Mouse (Mus musculus) kidney, adult 2 months (tissue): Measurements from ENCODE around the gene Plekho2.

ENCODE experiments used
- CTCF ChIP-seq: fragments of 200-500 bp; conservative IDR thresholded peaks from 2 replicates; pipeline ENCODE4 v1.5.1; 2011; ENCODE audit warnings: low read depth, mild to moderate bottlenecking, control low read depth, low read length, moderate library complexity, mixed read lengths; ENCODE audit not compliant: insufficient read depth, insufficient read length
- POLR2A ChIP-seq: fragments of 200-500 bp; IDR thresholded peaks from one replicate; pipeline ENCODE4 v1.6.1; 2011; ENCODE audit warnings: low read depth, low read length, control low read depth

DNA sequence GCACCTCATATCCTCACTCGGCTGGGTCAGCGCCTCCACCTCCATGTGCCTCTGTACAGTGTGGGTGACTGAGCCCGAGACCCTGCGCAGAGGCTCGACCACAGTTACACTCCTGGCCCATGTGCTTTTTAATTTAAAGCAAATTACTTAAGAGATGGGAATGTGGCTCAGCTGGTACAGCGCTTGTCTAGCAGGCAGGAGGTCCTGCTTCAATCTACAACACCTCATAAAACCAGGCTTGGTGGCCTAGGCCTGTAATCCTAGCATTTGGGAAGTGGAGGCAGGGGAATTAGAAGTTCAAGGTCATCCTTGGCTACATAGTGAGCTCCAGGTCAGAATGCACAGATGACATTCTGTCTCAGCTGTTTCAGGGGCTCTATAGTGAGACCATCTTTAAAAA is 21.0 kb downstream of the Plekho2 start:
- TF ChIP-seq POLR2A, result no peak
- no peak for TF ChIP-seq CTCF
